Mouse (Mus musculus) heart, postnatal 14 days (tissue): Measurements from ENCODE around the gene Krtap9-5. TPM values are rescaled to one million over a fixed set of nuclear protein-coding genes. Genes with fewer than 3 reads are reported as not detected.

ENCODE experiments used
- total RNA-seq, 2 experiments: library from RNA; stranded (reverse); gene quantifications; 2 replicates each; pipeline ENCODE4 v1.2.3; 2021

The Krtap9-5 gene
- total RNA-seq, 2 experiments from 2014 or later = not detected

Other genes with a start within 250 kb of the Krtap9-5 start
- gene Gm14180, start 214.2 kb upstream of the Krtap9-5 start, total RNA-seq = not detected
- gene Gm11595, start 175.6 kb upstream of the Krtap9-5 start, total RNA-seq = not detected
- not detected for gene Krtap4-8, start 167.8 kb upstream of the Krtap9-5 start, total RNA-seq
- gene Krtap4-9, start 163.3 kb upstream of the Krtap9-5 start, total RNA-seq = not detected
- gene Gm11596, start 155.0 kb upstream of the Krtap9-5 start, total RNA-seq = not detected
- not detected for gene Gm11569, start 149.5 kb upstream of the Krtap9-5 start, total RNA-seq
- gene Gm11554, start 144.0 kb upstream of the Krtap9-5 start, total RNA-seq = not detected
- gene Krtap4-13, start 138.6 kb upstream of the Krtap9-5 start, total RNA-seq = not detected
- not detected for gene Gm11564, start 132.8 kb upstream of the Krtap9-5 start, total RNA-seq
- gene 2300003K06Rik, start 110.4 kb upstream of the Krtap9-5 start, total RNA-seq = not detected
- gene Krtap4-16, start 96.9 kb upstream of the Krtap9-5 start, total RNA-seq = not detected
- gene Gm11568, start 90.6 kb upstream of the Krtap9-5 start, total RNA-seq = not detected
- gene Gm11559, start 84.0 kb upstream of the Krtap9-5 start, total RNA-seq = not detected
- not detected for gene Krtap9-1, start 75.1 kb upstream of the Krtap9-5 start, total RNA-seq
- gene Gm11567, start 69.3 kb upstream of the Krtap9-5 start, total RNA-seq = not detected
- gene Krtap31-1, start 40.6 kb upstream of the Krtap9-5 start, total RNA-seq = not detected
- not detected for gene Gm11565, start 33.7 kb upstream of the Krtap9-5 start, total RNA-seq
- not detected for gene Krtap31-2, start 12.2 kb upstream of the Krtap9-5 start, total RNA-seq
- not detected for gene Krtap29-1, start 30.6 kb downstream of the Krtap9-5 start, total RNA-seq
- not detected for gene Krtap16-1, start 38.1 kb downstream of the Krtap9-5 start, total RNA-seq
- gene Krtap17-1, start 45.5 kb downstream of the Krtap9-5 start, total RNA-seq = not detected
- not detected for gene Krt33a, start 67.7 kb downstream of the Krtap9-5 start, total RNA-seq
- not detected for gene Krt33b, start 81.4 kb downstream of the Krtap9-5 start, total RNA-seq
- gene Krt34, start 93.1 kb downstream of the Krtap9-5 start, total RNA-seq = not detected
- gene Krt31, start 102.1 kb downstream of the Krtap9-5 start, total RNA-seq = not detected
- not detected for gene Krt32, start 139.8 kb downstream of the Krtap9-5 start, total RNA-seq
- not detected for gene Krt35, start 147.8 kb downstream of the Krtap9-5 start, total RNA-seq
- gene Krt36, start 157.2 kb downstream of the Krtap9-5 start, total RNA-seq = under 1 TPM in 1 of 2 experiments, not detected in 1; 0.17 TPM
- gene Krt13, start 173.1 kb downstream of the Krtap9-5 start, total RNA-seq = not detected
- gene Krt15, start 187.5 kb downstream of the Krtap9-5 start, total RNA-seq = under 1 TPM in 1 of 2 experiments, not detected in 1; 0.57 TPM
- 10 to 100 TPM; 12.9 to 17.4 TPM for gene Krt19, start 200.2 kb downstream of the Krtap9-5 start, total RNA-seq
- gene Krt9, start 244.8 kb downstream of the Krtap9-5 start, total RNA-seq = not detected